Mouse (Mus musculus): Measurements from ENCODE around the gene Iqschfp. TPM values are rescaled to one million over a fixed set of nuclear protein-coding genes. Genes with fewer than 3 reads are reported as not detected.

Gene Iqschfp
- polyA plus RNA-seq, 1 experiment: 10.6 TPM

- H3K27ac ChIP-seq (ENCODE audit: insufficient read depth, low read length): no peak overlapping the region
- H3K4me3 ChIP-seq (ENCODE audit: insufficient read depth, low read length): no peak overlapping the region
- TF ChIP-seq CTCF (IDR thresholded peaks at IDR 0.05; ENCODE audit: extremely low read depth, insufficient read depth, low read length) (no peak), POLR2A (IDR thresholded peaks at IDR 0.05; ENCODE audit: extremely low read depth, insufficient read depth, low read length) (no peak)
- H3K4me1 ChIP-seq (ENCODE audit: control insufficient read depth, insufficient read depth, low read length): peaks cover 4% of the 10 kb centered on the region; the same call in 1 of the 2 replicates
Observed at GRCm38 (mm10) chr3:68527182-68527581, 635.1 kb downstream of the Iqschfp start.

GRCm38 (mm10) chr3:68531908-68532307, 639.9 kb downstream of the Iqschfp start:
- TF ChIP-seq CTCF (IDR thresholded peaks at IDR 0.05; ENCODE audit: extremely low read depth, insufficient read depth, low read length) (no peak), POLR2A (IDR thresholded peaks at IDR 0.05; ENCODE audit: extremely low read depth, insufficient read depth, low read length) (no peak)
- peak overlapping the region; percentile 67 for H3K27ac ChIP-seq (ENCODE audit: insufficient read depth, low read length)
- H3K4me1 ChIP-seq (ENCODE audit: control insufficient read depth, insufficient read depth, low read length): peaks cover 4% of the 10 kb centered on the region; the same call in 1 of the 2 replicates
- no peak overlapping the region for H3K4me3 ChIP-seq (ENCODE audit: insufficient read depth, low read length)

- Histone ChIP-seq H3K4me3 (ENCODE audit: insufficient read depth, low read length) (no peak overlapping the region), H3K4me1 (ENCODE audit: control insufficient read depth, insufficient read depth, low read length) (peaks cover 1% of the 10 kb centered on the region; the same call in 1 of the 2 replicates), H3K27ac (ENCODE audit: insufficient read depth, low read length) (no peak overlapping the region)
- TF ChIP-seq CTCF (IDR thresholded peaks at IDR 0.05; ENCODE audit: extremely low read depth, insufficient read depth, low read length): no peak
- no peak for TF ChIP-seq POLR2A (IDR thresholded peaks at IDR 0.05; ENCODE audit: extremely low read depth, insufficient read depth, low read length)
Observed at GRCm38 (mm10) chr3:68534571-68535051, 642.6 kb downstream of the Iqschfp start.

GRCm38 (mm10) chr3:68535160-68535728, 643.2 kb downstream of the Iqschfp start:
- H3K4me3 ChIP-seq (ENCODE audit: insufficient read depth, low read length): no peak overlapping the region
- no peak overlapping the region for H3K27ac ChIP-seq (ENCODE audit: insufficient read depth, low read length)
- peaks cover 1% of the 10 kb centered on the region; the same call in 1 of the 2 replicates for H3K4me1 ChIP-seq (ENCODE audit: control insufficient read depth, insufficient read depth, low read length)
- TF ChIP-seq POLR2A (IDR thresholded peaks at IDR 0.05; ENCODE audit: extremely low read depth, insufficient read depth, low read length) (no peak), CTCF (IDR thresholded peaks at IDR 0.05; ENCODE audit: extremely low read depth, insufficient read depth, low read length) (no peak)

- Histone ChIP-seq H3K4me3 (ENCODE audit: insufficient read depth, low read length) (no peak overlapping the region), H3K27ac (ENCODE audit: insufficient read depth, low read length) (no peak overlapping the region), H3K4me1 (ENCODE audit: control insufficient read depth, insufficient read depth, low read length) (peaks cover 1% of the 10 kb centered on the region; the same call in 1 of the 2 replicates)
- TF ChIP-seq POLR2A (IDR thresholded peaks at IDR 0.05; ENCODE audit: extremely low read depth, insufficient read depth, low read length) (no peak), CTCF (IDR thresholded peaks at IDR 0.05; ENCODE audit: extremely low read depth, insufficient read depth, low read length) (no peak)
Observed at GRCm38 (mm10) chr3:68536071-68536470, 644.0 kb downstream of the Iqschfp start.

- Histone ChIP-seq H3K4me3 (ENCODE audit: insufficient read depth, low read length) (no peak overlapping the region), H3K27ac (ENCODE audit: insufficient read depth, low read length) (peak overlapping the region; percentile 75)
Observed at GRCm38 (mm10) chr3:68541688-68542087, 649.7 kb downstream of the Iqschfp start.

GRCm38 (mm10) chr3:68542944-68543501, 651.0 kb downstream of the Iqschfp start:
- H3K4me1 ChIP-seq (ENCODE audit: control insufficient read depth, insufficient read depth, low read length): peaks cover 11% of the 10 kb centered on the region; the same call in 1 of the 2 replicates
- peak overlapping the region; percentile 9; the same call in 1 of the 2 replicates for H3K27ac ChIP-seq (ENCODE audit: insufficient read depth, low read length)
- peak; percentile 62 for TF ChIP-seq CTCF (IDR thresholded peaks at IDR 0.05; ENCODE audit: extremely low read depth, insufficient read depth, low read length)
- TF ChIP-seq POLR2A (IDR thresholded peaks at IDR 0.05; ENCODE audit: extremely low read depth, insufficient read depth, low read length): no peak
- H3K4me3 ChIP-seq (ENCODE audit: insufficient read depth, low read length): peak overlapping the region; percentile 34

More at GRCm38 (mm10) chr3:68541688-68542087, 649.7 kb downstream of the Iqschfp start:
- TF ChIP-seq POLR2A (IDR thresholded peaks at IDR 0.05; ENCODE audit: extremely low read depth, insufficient read depth, low read length) (no peak), CTCF (IDR thresholded peaks at IDR 0.05; ENCODE audit: extremely low read depth, insufficient read depth, low read length) (no peak)
- H3K4me1 ChIP-seq (ENCODE audit: control insufficient read depth, insufficient read depth, low read length): peaks cover 11% of the 10 kb centered on the region; the same call in 1 of the 2 replicates

GRCm38 (mm10) chr3:68544811-68545210, 652.8 kb downstream of the Iqschfp start:
- Histone ChIP-seq H3K27ac (ENCODE audit: insufficient read depth, low read length) (no peak overlapping the region), H3K4me1 (ENCODE audit: control insufficient read depth, insufficient read depth, low read length) (peaks cover 9% of the 10 kb centered on the region; the same call in 1 of the 2 replicates), H3K4me3 (ENCODE audit: insufficient read depth, low read length) (no peak overlapping the region)
- TF ChIP-seq POLR2A (IDR thresholded peaks at IDR 0.05; ENCODE audit: extremely low read depth, insufficient read depth, low read length) (no peak), CTCF (IDR thresholded peaks at IDR 0.05; ENCODE audit: extremely low read depth, insufficient read depth, low read length) (no peak)

- no peak overlapping the region for H3K4me3 ChIP-seq (ENCODE audit: insufficient read depth, low read length)
- H3K27ac ChIP-seq (ENCODE audit: insufficient read depth, low read length): no peak overlapping the region
- H3K4me1 ChIP-seq (ENCODE audit: control insufficient read depth, insufficient read depth, low read length): peaks cover 9% of the 10 kb centered on the region; the same call in 1 of the 2 replicates
- TF ChIP-seq CTCF (IDR thresholded peaks at IDR 0.05; ENCODE audit: extremely low read depth, insufficient read depth, low read length) (no peak), POLR2A (IDR thresholded peaks at IDR 0.05; ENCODE audit: extremely low read depth, insufficient read depth, low read length) (no peak)
Observed at GRCm38 (mm10) chr3:68545898-68546297, 653.9 kb downstream of the Iqschfp start.

All from cortical plate, adult 2 months (tissue).